Mouse (Mus musculus) liver, adult 2 months (tissue): Measurements from ENCODE around the gene Hist1h3g.
"Not testable (repeated sequence)": the region's sequence is repeated elsewhere in the genome, so short reads cannot be mapped to it uniquely, and the experiment has no call there.

Experiments used
- CTCF ChIP-seq: fragments of 200-500 bp; IDR thresholded peaks from 2 replicates; pipeline ENCODE4 v1.5.1; 2011; ENCODE audit warnings: low read depth, low read length, control low read depth
- POLR2A ChIP-seq: fragments of 200-500 bp; IDR thresholded peaks from 2 replicates; pipeline ENCODE4 v1.6.1; 2011; ENCODE audit warnings: low read length, control low read depth; ENCODE audit not compliant: insufficient read depth; ENCODE audit errors: extremely low read depth

DNA sequence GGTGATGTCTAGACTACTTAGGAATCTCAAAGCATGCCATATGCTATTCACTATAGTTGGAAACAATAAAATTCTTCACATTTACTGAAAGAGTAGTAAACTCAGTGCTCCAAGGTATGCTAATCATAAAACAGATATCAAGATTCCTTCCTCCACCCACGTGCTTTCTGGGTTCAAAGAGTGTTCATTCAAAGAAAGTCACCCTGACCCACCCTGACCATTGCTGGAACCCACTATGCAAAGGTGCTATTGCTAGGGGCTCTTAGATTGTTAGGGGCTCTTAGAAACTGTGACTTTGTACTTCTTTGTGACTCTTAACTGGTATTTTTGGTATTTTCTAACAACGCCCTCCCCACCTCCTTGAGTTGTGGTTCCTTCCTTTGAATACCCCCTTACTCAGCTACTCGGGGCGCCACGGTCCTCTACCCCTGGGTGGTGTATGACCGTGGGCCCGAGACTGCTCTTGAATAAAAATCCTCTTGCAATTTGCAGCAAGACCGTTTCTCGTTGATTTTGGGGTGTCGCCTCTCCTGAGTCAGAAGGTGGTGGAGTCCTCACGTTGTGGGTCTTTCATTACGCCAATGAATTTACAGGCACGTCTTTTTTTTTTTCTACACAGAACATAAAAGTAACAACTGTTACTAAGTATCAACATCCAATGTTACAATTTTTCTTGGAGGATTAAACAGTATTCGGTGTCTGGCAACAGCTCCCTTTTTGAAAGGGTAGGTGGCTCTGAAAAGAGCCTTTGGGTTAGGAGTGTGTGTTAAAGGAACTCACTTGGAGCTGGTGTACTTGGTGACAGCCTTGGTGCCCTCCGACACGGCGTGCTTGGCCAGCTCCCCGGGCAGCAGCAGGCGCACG, 38.0 kb downstream of the Hist1h3g start:
- not testable (repeated sequence) for TF ChIP-seq CTCF, POLR2A
